Mouse (Mus musculus) intestine, embryonic 16.5 days (tissue): ENCODE results near the gene Col25a1. TPM values are rescaled to one million over a fixed set of nuclear protein-coding genes. Genes with fewer than 3 reads are reported as not detected.

Experiments used
- ATAC-seq: fragments of 200-750 bp; cut with Nextera tagmentation; 2 replicates; pipeline ENCODE4 v1.8.0; 2017; ENCODE audit warnings: moderate TSS enrichment, moderate library complexity
- H3K27ac ChIP-seq: fragments of 300-500 bp; sonication (generic); 2 replicates; pipeline ENCODE4 v1.5.1; 2014; ENCODE audit warnings: mild to moderate bottlenecking, low read length
- H3K27me3 ChIP-seq: fragments of 300-500 bp; sonication (generic); replicated peaks from 2 replicates; pipeline ENCODE4 v1.6.1; 2014; ENCODE audit warnings: low read length, control low read depth, mixed read lengths; ENCODE audit not compliant: control insufficient read depth, insufficient read depth
- H3K36me3 ChIP-seq: fragments of 300-500 bp; sonication (generic); 2 replicates; pipeline ENCODE4 v1.6.1; 2014; ENCODE audit warnings: low read length, control low read depth; ENCODE audit not compliant: control insufficient read depth, insufficient read depth
- H3K4me1 ChIP-seq: fragments of 300-500 bp; sonication (generic); 2 replicates; pipeline ENCODE4 v1.6.1; 2014; ENCODE audit warnings: low read length, control low read depth, mixed read lengths; ENCODE audit not compliant: control insufficient read depth, insufficient read depth
- H3K4me2 ChIP-seq: fragments of 300-500 bp; sonication (generic); 2 replicates; pipeline ENCODE4 v1.6.1; 2014; ENCODE audit warnings: low read depth, low read length, control low read depth
- H3K4me3 ChIP-seq: fragments of 300-500 bp; sonication (generic); 2 replicates; pipeline ENCODE4 v1.5.1; 2014; ENCODE audit warnings: mild to moderate bottlenecking, low read length
- H3K9ac ChIP-seq: fragments of 300-500 bp; sonication (generic); 2 replicates; pipeline ENCODE4 v1.6.1; 2014; ENCODE audit warnings: low read depth, low read length
- H3K9me3 ChIP-seq: fragments of 300-500 bp; sonication (generic); 2 replicates; pipeline ENCODE4 v1.6.1; 2016; ENCODE audit warnings: low read length, control low read depth; ENCODE audit not compliant: control insufficient read depth
- WGBS: fragments of 180-500 bp; shearing (Covaris S2); extraction: QIAGEN DNeasy Blood & Tissue Kit; methylation state at CpG from one replicate; pipeline ENCODE4 v1.1.7; 2014; 5-methylcytosine and 5-hydroxymethylcytosine counted together
- polyA plus RNA-seq: library from polyadenylated mRNA; unstranded; fragments of >200 nt; fragmentation: Nextera tagmentation; extraction: Ambion mirVana; gene quantifications from 2 replicates; pipeline ENCODE4 v1.2.1, GENCODE M21; 2015

The Col25a1 gene
- polyA plus RNA-seq, 1 experiment from 2014 or later = 1.4 TPM

DNA sequence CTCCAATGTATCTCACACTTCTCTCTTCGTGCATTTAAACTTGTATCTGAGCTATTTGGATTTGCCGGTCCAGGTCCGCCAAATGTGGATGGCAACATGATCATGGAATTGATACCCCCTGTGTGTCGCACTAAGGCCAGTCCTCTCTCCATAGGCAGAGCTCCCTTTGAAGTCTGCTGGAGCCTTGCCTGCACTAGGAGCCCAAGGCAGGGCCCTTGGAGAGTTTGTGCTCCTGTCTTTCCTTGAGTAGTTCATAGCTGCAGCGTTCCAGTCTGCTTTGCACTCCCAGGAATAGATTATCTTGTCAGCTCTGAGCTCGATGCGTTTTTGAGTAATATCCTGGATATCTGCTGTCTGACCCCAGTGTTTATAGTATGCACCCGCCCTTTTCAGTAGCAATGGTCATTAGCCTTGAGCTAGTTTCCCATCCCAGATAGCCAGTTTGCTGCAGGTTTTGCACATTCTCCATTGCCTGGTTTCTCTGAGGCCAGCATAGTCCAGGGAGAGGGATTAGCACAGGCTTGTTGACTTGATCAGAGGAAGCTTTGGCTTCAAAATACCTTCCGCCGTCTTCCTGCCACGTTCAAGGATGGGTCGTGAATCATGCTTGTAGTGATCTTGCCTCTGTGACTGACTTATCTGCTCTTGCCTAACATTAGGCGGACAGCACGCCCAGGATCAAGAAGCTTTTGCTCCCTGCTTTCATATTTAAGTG, 258.1 kb downstream of the Col25a1 start:
- no peaks in the 10 kb centered on the region for H3K27me3 ChIP-seq
- peaks cover 2% of the 10 kb centered on the region; the same call in 1 of the 2 replicates for H3K4me1 ChIP-seq
- H3K9ac ChIP-seq = no peak overlapping the region
- H3K4me2 ChIP-seq = no peak overlapping the region
- H3K36me3 ChIP-seq = no peaks in the 10 kb centered on the region
- H3K4me3 ChIP-seq = no peak overlapping the region
- H3K27ac ChIP-seq = no peak overlapping the region
- ATAC-seq = no peak
- WGBS = 54% methylated on average over 14 of the region's 14 CpGs
- no peaks in the 10 kb centered on the region for H3K9me3 ChIP-seq

- H3K4me2 ChIP-seq = no peak overlapping the region
- no peaks in the 10 kb centered on the region for H3K36me3 ChIP-seq
- H3K9ac ChIP-seq = no peak overlapping the region
- no peak overlapping the region for H3K27ac ChIP-seq
- ATAC-seq = no peak
- no peaks in the 10 kb centered on the region for H3K9me3 ChIP-seq
- no peaks in the 10 kb centered on the region for H3K4me1 ChIP-seq
- H3K27me3 ChIP-seq = no peaks in the 10 kb centered on the region
- H3K4me3 ChIP-seq = no peak overlapping the region
Measured at GRCm38 (mm10) chr3:130396636-130397035, 265.3 kb downstream of the Col25a1 start.

- Histone ChIP-seq H3K36me3 (no peaks in the 10 kb centered on the region), H3K27ac (no peak overlapping the region)
- ATAC-seq = no peak
Measured at GRCm38 (mm10) chr3:130400716-130401559, 269.6 kb downstream of the Col25a1 start.

GRCm38 (mm10) chr3:130401560-130401852, 270.2 kb downstream of the Col25a1 start:
- Histone ChIP-seq H3K4me2 (no peak overlapping the region), H3K27ac (no peak overlapping the region), H3K9me3 (no peaks in the 10 kb centered on the region), H3K27me3 (no peaks in the 10 kb centered on the region), H3K36me3 (no peaks in the 10 kb centered on the region), H3K9ac (no peak overlapping the region), H3K4me3 (no peak overlapping the region), H3K4me1 (no peaks in the 10 kb centered on the region)
- 69% methylated on average over 1 of the region's 1 CpGs for WGBS
- ATAC-seq = no peak

More at GRCm38 (mm10) chr3:130400716-130401559, 269.6 kb downstream of the Col25a1 start:
- Histone ChIP-seq H3K27me3 (no peaks in the 10 kb centered on the region), H3K9me3 (no peaks in the 10 kb centered on the region), H3K4me1 (no peaks in the 10 kb centered on the region), H3K9ac (no peak overlapping the region), H3K4me3 (no peak overlapping the region), H3K4me2 (no peak overlapping the region)
- WGBS = 67% methylated on average over 13 of the region's 13 CpGs

DNA sequence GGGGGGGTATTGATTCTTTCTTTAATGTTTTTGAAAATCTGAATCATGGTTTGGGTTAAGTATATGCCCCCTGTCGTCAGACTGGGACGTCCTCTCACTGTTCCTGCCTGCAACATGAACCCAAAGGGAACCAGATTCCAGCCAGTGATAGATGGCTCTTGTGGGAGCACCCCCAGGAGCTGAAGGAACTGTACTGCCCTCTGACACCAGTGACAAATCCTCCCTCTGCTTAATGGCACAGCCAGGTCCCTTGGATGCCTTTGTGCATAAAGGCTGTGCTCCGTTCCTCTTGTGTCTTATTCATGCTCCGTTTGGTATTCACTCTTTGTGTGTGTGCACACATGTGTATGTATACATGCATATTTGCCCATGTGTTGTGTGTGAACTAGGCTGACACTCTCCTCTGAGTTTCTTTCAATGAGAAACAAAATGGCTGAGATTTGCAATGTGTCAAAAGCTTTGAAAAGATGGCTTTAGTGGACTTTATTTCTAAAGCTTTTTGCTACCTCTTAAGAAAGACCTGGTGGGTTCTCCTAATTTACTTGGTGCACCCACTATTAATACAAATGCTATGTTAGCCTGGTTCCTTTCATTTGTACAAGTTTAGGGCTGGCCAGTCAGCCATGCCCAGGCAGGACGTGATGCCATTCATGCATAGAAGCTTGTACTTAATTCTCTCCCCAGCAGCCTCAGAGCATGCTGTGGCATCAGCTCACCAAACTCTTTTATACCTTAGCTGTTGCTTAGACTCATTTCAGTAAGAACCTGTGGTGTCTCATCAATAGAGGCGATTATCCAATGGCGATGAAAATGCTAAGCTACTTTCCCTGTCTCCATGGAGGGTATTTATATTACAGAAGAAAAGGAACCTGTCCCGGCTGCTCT, 273.5 kb downstream of the Col25a1 start:
- H3K9me3 ChIP-seq = no peaks in the 10 kb centered on the region
- ATAC-seq = no peak
- H3K4me3 ChIP-seq = no peak overlapping the region
- no peaks in the 10 kb centered on the region for H3K27me3 ChIP-seq
- no peak overlapping the region for H3K4me2 ChIP-seq
- H3K36me3 ChIP-seq = no peaks in the 10 kb centered on the region
- 67% methylated on average over 8 of the region's 8 CpGs for WGBS
- no peak overlapping the region for H3K27ac ChIP-seq
- no peaks in the 10 kb centered on the region for H3K4me1 ChIP-seq
- H3K9ac ChIP-seq = no peak overlapping the region

DNA sequence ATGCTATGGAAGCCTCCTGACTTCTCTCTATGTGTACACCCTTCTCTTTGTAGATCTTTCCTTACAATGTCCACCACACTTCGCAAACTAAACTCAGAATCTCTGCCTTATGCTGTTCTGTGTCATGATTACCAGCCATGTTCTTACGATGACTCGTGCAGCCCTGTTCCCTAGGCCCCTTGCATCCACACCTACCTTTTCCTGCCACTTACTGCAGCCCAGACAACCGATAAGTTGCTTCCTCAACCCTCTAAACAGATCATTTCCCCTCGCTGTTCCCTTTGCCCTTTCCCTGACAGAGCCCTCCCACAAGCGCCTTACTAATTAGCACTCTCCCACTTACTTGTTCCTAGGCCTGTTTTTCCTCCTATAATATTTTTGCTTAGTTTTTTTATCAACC, 275.9 kb downstream of the Col25a1 start:
- Histone ChIP-seq H3K9me3 (no peaks in the 10 kb centered on the region), H3K27me3 (no peaks in the 10 kb centered on the region), H3K36me3 (no peaks in the 10 kb centered on the region), H3K9ac (no peak overlapping the region), H3K4me1 (no peaks in the 10 kb centered on the region), H3K4me3 (no peak overlapping the region), H3K4me2 (no peak overlapping the region), H3K27ac (no peak overlapping the region)
- WGBS = 55% methylated on average over 6 of the region's 6 CpGs
- no peak for ATAC-seq

DNA sequence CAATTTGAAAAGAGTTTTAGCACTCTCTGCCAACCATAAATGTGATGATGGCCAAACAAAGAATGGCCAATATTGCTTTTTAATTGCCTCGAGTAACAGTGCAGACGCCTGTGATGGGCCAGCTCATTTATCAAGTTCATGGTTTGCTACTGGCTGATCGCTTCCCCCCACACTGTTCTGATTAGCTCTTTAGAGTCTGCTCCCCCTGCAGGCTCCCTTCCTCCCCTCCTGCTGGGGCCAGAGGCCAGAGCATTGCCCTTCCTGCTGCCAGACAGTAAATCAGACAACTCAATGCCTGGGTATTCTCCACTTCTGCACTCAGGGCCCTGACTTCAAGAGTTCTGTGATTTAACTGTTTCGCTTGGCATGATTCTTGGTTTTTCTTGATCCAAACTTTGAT, 281.9 kb downstream of the Col25a1 start:
- H3K4me2 ChIP-seq = no peak overlapping the region
- no peaks in the 10 kb centered on the region for H3K27me3 ChIP-seq
- 45% methylated on average over 4 of the region's 4 CpGs for WGBS
- H3K4me3 ChIP-seq = no peak overlapping the region
- H3K9me3 ChIP-seq = no peaks in the 10 kb centered on the region
- ATAC-seq = no peak
- H3K36me3 ChIP-seq = no peaks in the 10 kb centered on the region
- no peak overlapping the region for H3K27ac ChIP-seq
- no peaks in the 10 kb centered on the region for H3K4me1 ChIP-seq
- no peak overlapping the region for H3K9ac ChIP-seq

DNA sequence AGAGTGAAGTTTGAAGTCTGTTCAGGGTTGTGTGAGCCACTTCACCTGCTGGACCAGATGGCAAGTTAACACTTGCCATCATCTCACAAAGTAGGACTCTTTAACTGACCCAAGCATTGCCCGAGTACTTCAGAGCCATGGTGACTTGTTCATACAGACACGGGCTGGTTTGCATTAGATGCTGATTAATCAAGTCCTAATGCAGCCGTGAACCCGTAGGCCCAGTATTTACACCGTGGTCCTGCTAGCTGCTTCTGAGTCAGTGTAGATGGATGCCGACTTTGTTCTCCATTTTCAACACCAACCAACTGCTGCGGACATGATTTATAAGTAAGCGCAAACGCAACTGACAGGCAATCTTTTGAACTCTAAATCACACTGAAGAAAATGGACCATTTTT, 287.6 kb downstream of the Col25a1 start:
- Histone ChIP-seq H3K27me3 (no peaks in the 10 kb centered on the region), H3K9ac (no peak overlapping the region), H3K4me3 (no peak overlapping the region), H3K9me3 (no peaks in the 10 kb centered on the region), H3K4me1 (no peaks in the 10 kb centered on the region), H3K36me3 (no peaks in the 10 kb centered on the region), H3K4me2 (no peak overlapping the region), H3K27ac (no peak overlapping the region)
- no peak for ATAC-seq
- WGBS = 76% methylated on average over 9 of the region's 9 CpGs

GRCm38 (mm10) chr3:130428796-130429195, 297.5 kb downstream of the Col25a1 start:
- Histone ChIP-seq H3K4me1 (no peaks in the 10 kb centered on the region), H3K27me3 (no peaks in the 10 kb centered on the region), H3K9me3 (no peaks in the 10 kb centered on the region), H3K4me2 (no peak overlapping the region), H3K9ac (no peak overlapping the region), H3K4me3 (no peak overlapping the region), H3K36me3 (no peaks in the 10 kb centered on the region), H3K27ac (no peak overlapping the region)
- no peak for ATAC-seq
- WGBS = 89% methylated on average over 4 of the region's 4 CpGs
